Mouse (Mus musculus): Measurements from ENCODE around the gene Sec22a.

DNA sequence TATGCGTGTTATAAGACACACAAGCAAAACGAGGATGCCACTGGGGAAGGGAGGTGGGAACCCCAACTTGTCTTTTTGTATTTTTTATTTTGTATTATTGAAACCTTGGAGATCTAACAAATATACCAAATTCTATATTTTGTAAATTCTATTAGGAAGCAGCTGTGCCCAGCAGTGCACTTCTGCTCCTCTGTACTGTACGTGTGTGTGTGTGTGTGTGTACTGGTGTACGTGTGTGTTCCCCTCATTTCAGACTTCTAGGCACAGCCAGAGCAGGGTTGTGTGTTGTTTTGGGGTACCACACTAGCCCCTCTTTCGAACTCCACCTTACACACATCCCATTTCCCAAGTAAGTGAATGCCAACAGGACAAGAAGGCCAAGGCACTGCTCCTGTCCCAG lies 59.3 kb downstream of the Sec22a start:
- no peak for TF ChIP-seq POLR2A (IDR thresholded peaks at IDR 0.05; ENCODE audit: borderline replicate concordance, extremely low read depth, low read depth, low read length)
- no peak for TF ChIP-seq CTCF (IDR thresholded peaks at IDR 0.05; ENCODE audit: insufficient read depth, low read length)

All from lung, adult 2 months (tissue).